In genomic region chr14:54572122-54572521, GRCm38 (mm10) we compare ENCODE assay signal across 12 mouse cellular contexts. TPM values are rescaled to one million over a fixed set of nuclear protein-coding genes. Genes with fewer than 3 reads are reported as not detected.
DNase-seq lines count a peak whose midpoint lies in the region; ATAC-seq and TF ChIP-seq lines count a peak whose summit lies in the region.
"Had no signal": no experiment of that assay in that cellular context is flagged by ENCODE, and none has a peak within 500 bp of the region (broad histone marks: within the 10 kb centered on the region; RNA-seq: fewer than 3 reads in every experiment).

No protein-coding gene starts in this region.

- 0 out of 2 replicates have a peak, but pooled peaks cover 2% of the 10 kb centered on the region for H3K27me3 ChIP-seq in hindbrain, embryonic 11.5 days (ENCODE audit: control insufficient read depth, insufficient read depth, low read length)
- peaks cover 31% of the 10 kb centered on the region for H3K27me3 ChIP-seq in hindbrain, embryonic 14.5 days (ENCODE audit: control insufficient read depth, insufficient read depth, low read length)
- no peaks in the 10 kb centered on the region for H3K27me3 ChIP-seq in C2C12 (ENCODE audit: control insufficient read depth, insufficient read depth, insufficient read length)
- no peaks in the 10 kb centered on the region for H3K27me3 ChIP-seq in embryonic facial prominence, embryonic 10.5 days (replicated peaks; ENCODE audit: low read depth, poor library complexity, severe bottlenecking)
- peaks cover 16% of the 10 kb centered on the region for H3K27me3 ChIP-seq in hindbrain, embryonic 16.5 days (replicated peaks; ENCODE audit: control insufficient read depth, insufficient read depth, low read length)

- 59% methylated on average over 4 of the region's 4 CpGs for WGBS in hindbrain, embryonic 11.5 days
- 42% methylated on average over 4 of the region's 4 CpGs for WGBS in hindbrain, embryonic 14.5 days
- 68% methylated on average over 4 of the region's 4 CpGs for whole genome bisulfite sequencing in embryonic facial prominence, embryonic 10.5 days
- WGBS in hindbrain, embryonic 16.5 days = 48% methylated on average over 4 of the region's 4 CpGs

- no peak for TF ChIP-seq CTCF in C2C12 (IDR thresholded peaks at IDR 0.05; ENCODE audit: control insufficient read depth, insufficient read depth, insufficient read length)

- ATAC-seq in hindbrain, embryonic 11.5 days (ENCODE audit: low FRiP score) = no peak
- ATAC-seq in hindbrain, embryonic 14.5 days (ENCODE audit: low FRiP score) = no peak
- no peak for ATAC-seq in hindbrain, embryonic 16.5 days

- H3K79me3 ChIP-seq in C2C12 (ENCODE audit: low read depth) = peaks cover 58% of the 10 kb centered on the region

- no peaks in the 10 kb centered on the region for H3K9me3 ChIP-seq in hindbrain, embryonic 11.5 days (ENCODE audit: control insufficient read depth, low read length)
- H3K9me3 ChIP-seq in hindbrain, embryonic 14.5 days (ENCODE audit: control insufficient read depth, low read length) = no peaks in the 10 kb centered on the region
- H3K9me3 ChIP-seq in embryonic facial prominence, embryonic 10.5 days = no peaks in the 10 kb centered on the region
- H3K9me3 ChIP-seq in hindbrain, embryonic 16.5 days (ENCODE audit: control insufficient read depth, low read length) = no peaks in the 10 kb centered on the region

- H3ac ChIP-seq in C2C12 (ENCODE audit: control insufficient read depth, insufficient read length, low read depth) = peak overlapping the region; percentile 51

- peaks cover 90% of the 10 kb centered on the region for H3K79me2 ChIP-seq in C2C12 (ENCODE audit: control insufficient read depth, insufficient read depth)

- H3K27ac ChIP-seq in hindbrain, embryonic 11.5 days (ENCODE audit: low read depth, low read length) = peak overlapping the region; percentile 55; the same call in 1 of the 2 replicates
- no peak overlapping the region for H3K27ac ChIP-seq in hindbrain, embryonic 14.5 days
- peak overlapping the region; percentile 98 for H3K27ac ChIP-seq in embryonic facial prominence, embryonic 10.5 days (replicated peaks)
- no peak overlapping the region for H3K27ac ChIP-seq in hindbrain, embryonic 16.5 days (ENCODE audit: low read depth, low read length)

- no peak for DNase-seq in hindbrain, embryonic 11.5 days (ENCODE audit: low spot score)
- no peak for DNase-seq in hindbrain, embryonic 14.5 days (ENCODE audit: low spot score)
- DNase-seq in embryonic facial prominence, embryonic 10.5 days (ENCODE audit: low spot score) = no peak
- DNase-seq in layer of hippocampus, adult 11-12 months (ENCODE audit: low spot score) = no peak
- no peak for DNase-seq in cerebellum, postnatal 36 days
- DNase-seq in adrenal gland, postnatal 25 days = no peak
- DNase-seq: thymus, postnatal 36 days had no signal

- H3K4me2 ChIP-seq in hindbrain, embryonic 11.5 days (replicated peaks; ENCODE audit: low read depth, low read length) = peak overlapping the region; percentile 83; the same call in 1 of the 2 replicates
- H3K4me2 ChIP-seq in hindbrain, embryonic 14.5 days (replicated peaks) = no peak overlapping the region
- no peak overlapping the region for H3K4me2 ChIP-seq in hindbrain, embryonic 16.5 days (ENCODE audit: low read length)

- peaks cover 2% of the 10 kb centered on the region; the same call in 1 of the 2 replicates for H3K36me3 ChIP-seq in hindbrain, embryonic 11.5 days (ENCODE audit: control insufficient read depth, insufficient read depth, low read length)
- peaks cover 5% of the 10 kb centered on the region; the same call in 1 of the 2 replicates for H3K36me3 ChIP-seq in hindbrain, embryonic 14.5 days (replicated peaks; ENCODE audit: control insufficient read depth, insufficient read depth)
- H3K36me3 ChIP-seq in C2C12 (ENCODE audit: control insufficient read depth, insufficient read depth) = peaks cover 72% of the 10 kb centered on the region
- H3K36me3 ChIP-seq in embryonic facial prominence, embryonic 10.5 days (replicated peaks) = peaks cover 73% of the 10 kb centered on the region
- no peaks in the 10 kb centered on the region for H3K36me3 ChIP-seq in hindbrain, embryonic 16.5 days (ENCODE audit: control insufficient read depth, insufficient read depth, low read length)

- H3K4me1 ChIP-seq in hindbrain, embryonic 11.5 days (replicated peaks; ENCODE audit: control insufficient read depth, insufficient read depth, low read length) = peaks cover 26% of the 10 kb centered on the region
- peaks cover 26% of the 10 kb centered on the region; the same call in 1 of the 2 replicates for H3K4me1 ChIP-seq in hindbrain, embryonic 14.5 days (replicated peaks; ENCODE audit: control insufficient read depth, insufficient read depth, low read length)
- peaks cover 69% of the 10 kb centered on the region for H3K4me1 ChIP-seq in embryonic facial prominence, embryonic 10.5 days
- peaks cover 21% of the 10 kb centered on the region for H3K4me1 ChIP-seq in hindbrain, embryonic 16.5 days (ENCODE audit: control insufficient read depth, insufficient read depth, low read depth, low read length)

- H3K4me3 ChIP-seq in hindbrain, embryonic 11.5 days (ENCODE audit: low read depth, low read length) = no peak overlapping the region
- no peak overlapping the region for H3K4me3 ChIP-seq in hindbrain, embryonic 14.5 days (replicated peaks; ENCODE audit: low read length)
- no peak overlapping the region for H3K4me3 ChIP-seq in C2C12 (ENCODE audit: insufficient read depth, poor library complexity, severe bottlenecking)
- H3K4me3 ChIP-seq in embryonic facial prominence, embryonic 10.5 days = peak overlapping the region; percentile 99
- no peak overlapping the region for H3K4me3 ChIP-seq in hindbrain, embryonic 16.5 days (ENCODE audit: low read length)

- H3K9ac ChIP-seq in hindbrain, embryonic 11.5 days (ENCODE audit: low read depth, low read length) = no peak overlapping the region
- H3K9ac ChIP-seq in hindbrain, embryonic 14.5 days = no peak overlapping the region
- 0 out of 2 replicates have a peak overlapping the region, but pooled peaks have one; percentile 4 for H3K9ac ChIP-seq in hindbrain, embryonic 16.5 days (ENCODE audit: low read depth, low read length)

TF ChIP-seq in C2C12, 6 proteins besides CTCF, POLR2A, EP300 and RAD21:
- TF ChIP-seq USF1 (IDR thresholded peaks at IDR 0.05; ENCODE audit: low read depth) (no peak), FOSL1 (IDR thresholded peaks at IDR 0.05; ENCODE audit: insufficient read depth, low read length, poor library complexity, severe bottlenecking) (no peak), CEBPB (IDR thresholded peaks at IDR 0.05; ENCODE audit: low read depth) (no peak), MAX (IDR thresholded peaks at IDR 0.05) (no peak), MYOG (IDR thresholded peaks at IDR 0.05; ENCODE audit: control insufficient read depth, extremely low read depth, insufficient read length) (no peak), MYOD1 (IDR thresholded peaks at IDR 0.05; ENCODE audit: control insufficient read depth, insufficient read length, low read depth) (no peak)

RNA-seq across cellular contexts. Expression of gene Ajuba, which starts 5.2 kb away (rescaled TPM):
- polyA plus RNA-seq in hindbrain, embryonic 11.5 days (2014; fragmentation: Nextera tagmentation; extraction: Ambion mirVana) = 23.2 and 29.4 TPM in 2 replicates
- polyA plus RNA-seq in hindbrain, embryonic 14.5 days (2014; fragmentation: Nextera tagmentation; extraction: Ambion mirVana) = 3.2 and 5.0 TPM in 2 replicates
- polyA plus RNA-seq in C2C12 (2012; fragmentation: generic; extraction: Trizol) = 50.7 TPM
- 79.7 and 95.4 TPM in 2 replicates for polyA plus RNA-seq in embryonic facial prominence, embryonic 10.5 days (2016; fragmentation: Nextera tagmentation; extraction: Ambion mirVana)
- 4.7 and 6.0 TPM in 2 replicates for polyA plus RNA-seq in hindbrain, embryonic 16.5 days (2015; fragmentation: Nextera tagmentation; extraction: Ambion mirVana)
- 19.6 and 24.2 TPM in 2 replicates for total RNA-seq in adrenal gland, postnatal 25 days (2021)

RNA-seq across cellular contexts. Expression of gene Haus4, which starts 17.7 kb away (rescaled TPM):
- 34.8 and 35.7 TPM in 2 replicates for polyA plus RNA-seq in hindbrain, embryonic 11.5 days (2014; fragmentation: Nextera tagmentation; extraction: Ambion mirVana)
- polyA plus RNA-seq in hindbrain, embryonic 14.5 days (2014; fragmentation: Nextera tagmentation; extraction: Ambion mirVana) = 15.3 and 15.7 TPM in 2 replicates
- polyA plus RNA-seq in C2C12 (2012; fragmentation: generic; extraction: Trizol) = 30.0 TPM
- 58.9 and 60.5 TPM in 2 replicates for polyA plus RNA-seq in embryonic facial prominence, embryonic 10.5 days (2016; fragmentation: Nextera tagmentation; extraction: Ambion mirVana)
- 19.4 and 20.7 TPM in 2 replicates for polyA plus RNA-seq in hindbrain, embryonic 16.5 days (2015; fragmentation: Nextera tagmentation; extraction: Ambion mirVana)
- 29.5 and 32.5 TPM in 2 replicates for total RNA-seq in adrenal gland, postnatal 25 days (2021)

RNA-seq across cellular contexts. Expression of gene 4931414P19Rik, which starts 33.7 kb away (rescaled TPM):
- polyA plus RNA-seq in hindbrain, embryonic 11.5 days (2014; fragmentation: Nextera tagmentation; extraction: Ambion mirVana) = 6.2 and 6.9 TPM in 2 replicates
- polyA plus RNA-seq in hindbrain, embryonic 14.5 days (2014; fragmentation: Nextera tagmentation; extraction: Ambion mirVana) = 3.1 and 3.7 TPM in 2 replicates
- polyA plus RNA-seq in C2C12 (2012; fragmentation: generic; extraction: Trizol) = 6.0 TPM
- polyA plus RNA-seq in embryonic facial prominence, embryonic 10.5 days (2016; fragmentation: Nextera tagmentation; extraction: Ambion mirVana) = 9.3 and 12.4 TPM in 2 replicates
- 5.4 and 5.5 TPM in 2 replicates for polyA plus RNA-seq in hindbrain, embryonic 16.5 days (2015; fragmentation: Nextera tagmentation; extraction: Ambion mirVana)
- 7.9 and 12.2 TPM in 2 replicates for total RNA-seq in adrenal gland, postnatal 25 days (2021)

RNA-seq across cellular contexts. Expression of gene Psmb5, which starts 45.7 kb away (rescaled TPM):
- polyA plus RNA-seq in hindbrain, embryonic 11.5 days (2014; fragmentation: Nextera tagmentation; extraction: Ambion mirVana) = 439 and 455 TPM in 2 replicates
- 422 and 425 TPM in 2 replicates for polyA plus RNA-seq in hindbrain, embryonic 14.5 days (2014; fragmentation: Nextera tagmentation; extraction: Ambion mirVana)
- polyA plus RNA-seq in C2C12 (2012; fragmentation: generic; extraction: Trizol) = 469 TPM
- polyA plus RNA-seq in embryonic facial prominence, embryonic 10.5 days (2016; fragmentation: Nextera tagmentation; extraction: Ambion mirVana) = 486 and 490 TPM in 2 replicates
- 445 and 467 TPM in 2 replicates for polyA plus RNA-seq in hindbrain, embryonic 16.5 days (2015; fragmentation: Nextera tagmentation; extraction: Ambion mirVana)
- 360 and 367 TPM in 2 replicates for total RNA-seq in adrenal gland, postnatal 25 days (2021)

RNA-seq across cellular contexts. Expression of gene Psmb11, which starts 49.1 kb away (rescaled TPM):
- not detected in 2 replicates for polyA plus RNA-seq in hindbrain, embryonic 11.5 days (2014; fragmentation: Nextera tagmentation; extraction: Ambion mirVana)
- 0.16 TPM in 1 of 2 replicates, not detected in the other for polyA plus RNA-seq in hindbrain, embryonic 14.5 days (2014; fragmentation: Nextera tagmentation; extraction: Ambion mirVana)
- polyA plus RNA-seq in C2C12 (2012; fragmentation: generic; extraction: Trizol) = 0.01 TPM
- polyA plus RNA-seq in embryonic facial prominence, embryonic 10.5 days (2016; fragmentation: Nextera tagmentation; extraction: Ambion mirVana) = 0.04 and 0.12 TPM in 2 replicates
- polyA plus RNA-seq in hindbrain, embryonic 16.5 days (2015; fragmentation: Nextera tagmentation; extraction: Ambion mirVana) = 0.16 and 0.37 TPM in 2 replicates
- total RNA-seq in adrenal gland, postnatal 25 days (2021) = not detected in 2 replicates
- total RNA-seq: adrenal gland, postnatal 4 days; hematopoietic stem cell, adult 5-6 weeks; MEL had no signal

Comparison
In these comparisons a context has a peak if more than half of its experiments do, and no peak if none do; other contexts are left out.
1. H3K27ac ChIP-seq: peak in hindbrain, embryonic 11.5 days (single experiment) and embryonic facial prominence, embryonic 10.5 days (single experiment); none in hindbrain, embryonic 14.5 days (single experiment) and hindbrain, embryonic 16.5 days (single experiment).